ENCODE assay signal across 15 mouse cellular contexts in genomic region chr10:75657165-75657564, GRCm38 (mm10).
"Had no signal": no experiment of that assay in that cellular context is flagged by ENCODE, and none has a peak within 500 bp of the region (broad histone marks: within the 10 kb centered on the region; RNA-seq: fewer than 3 reads in every experiment).

No protein-coding gene starts in this region.

- DNase-seq: cerebellum, adult 8-10 months; cerebellum, adult 9-10 months; cerebellum, adult 9-11 months; cerebellum, postnatal 14 days; cerebellum, postnatal 25 days; cerebellum, postnatal 36 days; embryo, embryonic 11 days; forebrain, postnatal 0 days; gastrocnemius, adult 2 months; gastrocnemius, postnatal 10 days; gastrocnemius, postnatal 14 days; gastrocnemius, postnatal 25 days; gastrocnemius, postnatal 36 days; heart, adult 18-20 months; heart, adult 2 months had no signal
